Mouse (Mus musculus) hindbrain, embryonic 16.5 days (tissue): Measurements from ENCODE around the gene Barhl2. TPM values are rescaled to one million over a fixed set of nuclear protein-coding genes. Genes with fewer than 3 reads are reported as not detected.

Experiments
- ATAC-seq: fragments of 200-750 bp; cut with Nextera tagmentation; 2 replicates; pipeline ENCODE4 v1.8.0; 2017; ENCODE audit warnings: moderate TSS enrichment, moderate library complexity
- H3K27ac ChIP-seq: fragments of 300-500 bp; sonication (generic); 2 replicates; pipeline ENCODE4 v1.5.1; 2014; ENCODE audit warnings: low read depth, mild to moderate bottlenecking, control low read depth, low read length, moderate library complexity
- H3K27me3 ChIP-seq: fragments of 300-500 bp; sonication (generic); replicated peaks from 2 replicates; pipeline ENCODE4 v1.6.1; 2014; ENCODE audit warnings: low read length; ENCODE audit not compliant: control insufficient read depth, insufficient read depth
- H3K36me3 ChIP-seq: fragments of 300-500 bp; sonication (generic); 2 replicates; pipeline ENCODE4 v1.6.1; 2014; ENCODE audit warnings: mild to moderate bottlenecking, low read length, moderate library complexity, mixed read lengths; ENCODE audit not compliant: control insufficient read depth, insufficient read depth
- H3K4me1 ChIP-seq: fragments of 300-500 bp; sonication (generic); 2 replicates; pipeline ENCODE4 v1.6.1; 2014; ENCODE audit warnings: low read depth, low read length; ENCODE audit not compliant: control insufficient read depth, insufficient read depth
- H3K4me2 ChIP-seq: fragments of 300-500 bp; sonication (generic); 2 replicates; pipeline ENCODE4 v1.6.1; 2014; ENCODE audit warnings: mild to moderate bottlenecking, low read length, control low read depth, moderate library complexity
- H3K4me3 ChIP-seq: fragments of 300-500 bp; sonication (generic); 2 replicates; pipeline ENCODE4 v1.5.1; 2014; ENCODE audit warnings: mild to moderate bottlenecking, low read length, control low read depth, moderate library complexity
- H3K9ac ChIP-seq: fragments of 300-500 bp; sonication (generic); 2 replicates; pipeline ENCODE4 v1.6.1; 2014; ENCODE audit warnings: low read depth, mild to moderate bottlenecking, control low read depth, low read length, moderate library complexity
- H3K9me3 ChIP-seq: fragments of 300-500 bp; sonication (generic); 2 replicates; pipeline ENCODE4 v1.6.1; 2014; ENCODE audit warnings: mild to moderate bottlenecking, low read length, moderate library complexity; ENCODE audit not compliant: control insufficient read depth
- WGBS: fragments of 180-500 bp; shearing (Covaris S2); extraction: QIAGEN DNeasy Blood & Tissue Kit; methylation state at CpG from one replicate; pipeline ENCODE4 v1.1.7; 2014; 5-methylcytosine and 5-hydroxymethylcytosine counted together
- polyA plus RNA-seq: library from polyadenylated mRNA; unstranded; fragments of >200 nt; fragmentation: Nextera tagmentation; extraction: Ambion mirVana; gene quantifications from 2 replicates; pipeline ENCODE4 v1.2.1, GENCODE M21; 2015

Barhl2 gene
- polyA plus RNA-seq, 1 experiment from 2014 or later: 1.0 TPM

DNA sequence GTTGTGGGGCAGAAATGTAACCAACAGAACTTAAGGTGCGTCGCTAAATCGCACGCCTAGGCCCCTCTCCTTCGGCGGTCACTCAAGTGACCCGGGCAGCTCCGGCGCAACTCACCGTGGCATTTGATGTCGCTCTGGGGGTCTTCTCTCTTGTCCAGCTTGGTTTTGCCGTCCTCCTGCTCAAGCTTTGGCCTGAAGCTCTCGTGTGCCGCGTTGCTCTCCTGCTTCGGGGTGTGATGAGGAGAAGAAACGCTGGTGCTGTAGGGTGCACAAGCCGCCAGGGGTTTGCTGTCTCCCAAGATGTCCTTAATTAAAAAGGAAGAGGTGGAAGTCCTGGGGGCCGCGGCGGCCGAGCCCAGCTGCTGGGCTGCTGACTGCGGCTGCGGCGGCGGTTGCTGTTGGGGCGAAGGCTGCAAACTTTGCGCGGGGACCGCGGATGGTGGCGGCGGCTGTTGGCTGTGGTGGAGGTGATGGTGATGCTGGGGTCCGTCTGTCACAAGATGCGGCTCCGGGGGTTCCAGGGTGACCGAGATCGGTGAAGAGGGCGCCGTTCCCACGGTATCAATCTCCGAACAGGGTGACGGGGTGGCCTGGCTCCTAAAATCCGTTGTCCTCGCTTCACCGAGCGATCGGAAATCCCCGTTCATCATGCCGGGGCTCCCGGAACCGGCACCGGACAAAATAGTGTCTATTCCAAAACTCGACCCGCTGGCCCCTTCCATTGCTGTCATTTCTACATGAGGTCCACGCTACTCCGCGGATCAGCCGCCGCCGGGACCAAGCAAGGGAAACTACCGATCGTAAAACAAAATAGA lies 648 bp downstream of the Barhl2 start:
- no peak for ATAC-seq
- WGBS: under 1% methylated on average over 60 of the region's 63 CpGs
- H3K36me3 ChIP-seq: no peaks in the 10 kb centered on the region
- H3K4me3 ChIP-seq: peak overlapping the region; percentile 46
- H3K9ac ChIP-seq: peak overlapping the region; percentile 38
- no peaks in the 10 kb centered on the region for H3K9me3 ChIP-seq
- H3K27me3 ChIP-seq: peaks cover 49% of the 10 kb centered on the region
- H3K27ac ChIP-seq: 0 out of 2 replicates have a peak overlapping the region, but pooled peaks have one; percentile 34
- peaks cover 11% of the 10 kb centered on the region for H3K4me1 ChIP-seq
- peak overlapping the region; percentile 69 for H3K4me2 ChIP-seq

DNA sequence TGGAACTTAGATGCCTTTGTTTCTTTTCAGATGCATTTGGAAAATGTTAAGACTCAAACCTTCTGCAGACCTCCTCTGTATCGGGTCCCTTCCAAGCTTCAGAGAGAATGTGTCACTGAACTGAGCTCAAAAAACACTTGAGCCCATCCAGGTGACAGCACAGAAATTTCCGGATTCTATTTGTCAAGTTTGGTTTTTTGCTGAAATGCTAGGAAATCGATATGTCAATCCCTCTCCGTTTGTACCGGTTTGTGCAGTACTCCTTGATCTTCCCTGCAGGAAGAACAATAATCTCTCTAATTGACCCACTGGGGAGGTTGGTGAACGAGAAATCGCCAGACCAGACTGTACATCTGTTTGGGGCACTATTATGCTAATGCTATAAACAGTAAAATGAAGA lies 2.0 kb downstream of the Barhl2 start:
- no peak overlapping the region for H3K9ac ChIP-seq
- peak overlapping the region; percentile 7; the same call in 1 of the 2 replicates for H3K4me2 ChIP-seq

DNA sequence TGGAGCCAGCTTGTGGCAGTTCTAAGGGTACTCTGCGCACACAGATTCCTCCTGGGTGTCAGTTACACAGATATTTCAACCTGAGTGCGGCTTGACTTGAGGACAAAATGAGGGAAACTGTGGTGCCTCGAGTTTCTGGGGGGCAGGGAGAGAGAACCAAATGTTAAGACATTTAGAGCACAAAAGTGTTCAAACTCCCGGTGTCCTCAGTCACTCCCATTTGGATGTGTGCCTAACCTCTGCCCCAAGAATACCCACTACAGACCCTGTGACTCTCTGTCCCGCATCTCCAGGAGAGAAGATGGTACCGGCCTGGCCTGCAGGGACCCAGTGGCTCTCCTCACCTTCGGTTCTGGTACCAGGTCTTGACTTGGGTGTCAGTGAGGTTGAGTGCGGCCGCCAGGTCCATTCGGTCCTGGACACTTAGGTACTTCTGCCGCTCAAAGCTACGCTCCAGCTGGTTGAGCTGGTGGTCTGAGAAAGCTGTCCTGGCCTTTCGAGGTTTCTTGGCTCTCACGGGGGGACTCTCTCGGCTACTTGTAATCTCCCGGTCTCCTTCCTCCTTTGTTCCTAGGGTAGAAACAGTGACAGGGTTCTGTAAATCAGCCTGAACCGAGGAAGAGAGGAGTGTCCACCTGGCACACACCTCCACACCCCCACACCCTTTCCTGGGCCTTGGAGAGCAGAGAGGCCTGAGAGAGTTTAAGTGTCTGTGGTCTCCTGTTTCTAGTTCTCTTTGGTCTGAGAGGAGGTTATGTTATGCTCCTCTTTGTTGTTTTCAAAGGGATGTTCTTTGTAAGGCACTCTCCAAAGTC lies 2.7 kb downstream of the Barhl2 start:
- no peaks in the 10 kb centered on the region for H3K36me3 ChIP-seq

More for the DNA sequence above, 2.0 kb downstream of the Barhl2 start:
- H3K27ac ChIP-seq: no peak overlapping the region
- H3K9me3 ChIP-seq: no peaks in the 10 kb centered on the region
- H3K4me3 ChIP-seq: peak overlapping the region; percentile 20
- H3K4me1 ChIP-seq: peaks cover 14% of the 10 kb centered on the region
- peaks cover 48% of the 10 kb centered on the region for H3K27me3 ChIP-seq
- H3K36me3 ChIP-seq: no peaks in the 10 kb centered on the region
- ATAC-seq: no peak
- 2% methylated on average over 7 of the region's 7 CpGs for WGBS

DNA sequence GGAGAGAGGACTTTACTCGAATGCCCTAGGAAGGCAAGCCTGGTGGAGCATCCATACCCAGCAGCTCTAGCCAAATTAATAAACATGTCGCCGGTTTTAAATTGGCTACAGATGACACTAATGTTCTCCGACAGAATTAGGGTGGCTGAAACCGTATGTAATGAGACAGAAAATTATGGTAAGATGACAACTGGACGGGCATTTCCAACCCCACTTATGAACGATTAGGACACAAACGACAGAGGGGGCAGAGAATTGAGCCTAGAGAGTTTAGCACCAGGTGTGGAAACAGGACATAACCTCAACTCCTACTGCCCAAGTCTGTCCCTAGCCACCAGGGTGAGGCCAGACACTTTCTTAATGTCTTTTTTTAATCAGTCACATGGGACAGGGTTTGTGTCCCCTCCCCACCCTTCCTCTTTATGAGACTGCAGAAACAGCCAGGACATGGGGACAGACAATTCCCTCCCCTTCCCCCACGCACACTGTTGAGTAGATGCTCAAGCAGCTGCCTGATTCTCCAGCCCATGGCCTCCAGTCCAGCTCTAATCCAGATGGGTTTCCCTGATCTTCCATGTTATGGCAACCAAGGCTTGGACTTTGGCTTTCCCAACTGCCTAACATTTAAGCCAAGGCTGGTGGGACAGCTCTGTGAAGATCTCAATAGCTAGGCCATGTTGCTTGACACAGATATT lies 3.4 kb downstream of the Barhl2 start:
- H3K4me3 ChIP-seq: no peak overlapping the region; the same call in 1 of the 2 replicates
- H3K9ac ChIP-seq: no peak overlapping the region
- peak overlapping the region; percentile 8; the same call in 1 of the 2 replicates for H3K4me2 ChIP-seq
- no peaks in the 10 kb centered on the region for H3K36me3 ChIP-seq
- ATAC-seq: no peak
- no peaks in the 10 kb centered on the region for H3K9me3 ChIP-seq
- under 1% methylated on average over 9 of the region's 9 CpGs for WGBS
- H3K4me1 ChIP-seq: peaks cover 14% of the 10 kb centered on the region
- no peak overlapping the region for H3K27ac ChIP-seq
- H3K27me3 ChIP-seq: peaks cover 55% of the 10 kb centered on the region

More for the DNA sequence above, 2.7 kb downstream of the Barhl2 start:
- Histone ChIP-seq H3K4me1 (peaks cover 14% of the 10 kb centered on the region), H3K4me3 (peak overlapping the region; percentile 20), H3K27me3 (peaks cover 51% of the 10 kb centered on the region), H3K4me2 (peak overlapping the region; percentile 8), H3K9me3 (no peaks in the 10 kb centered on the region), H3K27ac (no peak overlapping the region; the same call in 1 of the 2 replicates), H3K9ac (no peak overlapping the region)
- 3% methylated on average over 17 of the region's 17 CpGs for WGBS
- no peak for ATAC-seq

GRCm38 (mm10) chr5:106453886-106454321 lies 4.1 kb downstream of the Barhl2 start:
- no peak for ATAC-seq

GRCm38 (mm10) chr5:106453181-106453885 lies 4.6 kb downstream of the Barhl2 start:
- Histone ChIP-seq H3K4me2 (peak overlapping the region; percentile 38), H3K9ac (peak overlapping the region; percentile 22; the same call in 1 of the 2 replicates), H3K36me3 (no peaks in the 10 kb centered on the region), H3K27ac (peak overlapping the region; percentile 44; the same call in 1 of the 2 replicates), H3K27me3 (peaks cover 61% of the 10 kb centered on the region), H3K4me3 (peak overlapping the region; percentile 20), H3K4me1 (peaks cover 9% of the 10 kb centered on the region), H3K9me3 (no peaks in the 10 kb centered on the region)
- peak; percentile 46 for ATAC-seq
- whole genome bisulfite sequencing: under 1% methylated on average over 37 of the region's 45 CpGs

More at GRCm38 (mm10) chr5:106453886-106454321, 4.1 kb downstream of the Barhl2 start:
- H3K9ac ChIP-seq: no peak overlapping the region
- H3K27ac ChIP-seq: peak overlapping the region; percentile 44; the same call in 1 of the 2 replicates
- peak overlapping the region; percentile 20 for H3K4me3 ChIP-seq
- H3K9me3 ChIP-seq: no peaks in the 10 kb centered on the region
- H3K4me2 ChIP-seq: peak overlapping the region; percentile 38
- H3K36me3 ChIP-seq: no peaks in the 10 kb centered on the region
- peaks cover 61% of the 10 kb centered on the region for H3K27me3 ChIP-seq
- peaks cover 13% of the 10 kb centered on the region for H3K4me1 ChIP-seq
- under 1% methylated on average over 13 of the region's 13 CpGs for WGBS

- H3K27ac ChIP-seq: no peak overlapping the region
- no peak for ATAC-seq
- H3K9me3 ChIP-seq: no peaks in the 10 kb centered on the region
- H3K9ac ChIP-seq: no peak overlapping the region
- H3K4me1 ChIP-seq: peaks cover 7% of the 10 kb centered on the region
- H3K27me3 ChIP-seq: peaks cover 62% of the 10 kb centered on the region
- H3K4me3 ChIP-seq: no peak overlapping the region
- no peak overlapping the region for H3K4me2 ChIP-seq
- 5% methylated on average over 4 of the region's 4 CpGs for WGBS
- H3K36me3 ChIP-seq: no peaks in the 10 kb centered on the region
Measured at GRCm38 (mm10) chr5:106452686-106453085, 5.3 kb downstream of the Barhl2 start.
